Mouse (Mus musculus): ENCODE results near the gene Bik. TPM values are rescaled to one million over a fixed set of nuclear protein-coding genes. Genes with fewer than 3 reads are reported as not detected.
A peak's percentile ranks its signal among the peaks of the same experiment; 100 is the strongest.

Gene Bik
- polyA plus RNA-seq (2011; ENCODE audit: insufficient read depth, insufficient read length, low read depth, missing spikeins) = 3.7 and 6.5 TPM in 2 replicates

DNA sequence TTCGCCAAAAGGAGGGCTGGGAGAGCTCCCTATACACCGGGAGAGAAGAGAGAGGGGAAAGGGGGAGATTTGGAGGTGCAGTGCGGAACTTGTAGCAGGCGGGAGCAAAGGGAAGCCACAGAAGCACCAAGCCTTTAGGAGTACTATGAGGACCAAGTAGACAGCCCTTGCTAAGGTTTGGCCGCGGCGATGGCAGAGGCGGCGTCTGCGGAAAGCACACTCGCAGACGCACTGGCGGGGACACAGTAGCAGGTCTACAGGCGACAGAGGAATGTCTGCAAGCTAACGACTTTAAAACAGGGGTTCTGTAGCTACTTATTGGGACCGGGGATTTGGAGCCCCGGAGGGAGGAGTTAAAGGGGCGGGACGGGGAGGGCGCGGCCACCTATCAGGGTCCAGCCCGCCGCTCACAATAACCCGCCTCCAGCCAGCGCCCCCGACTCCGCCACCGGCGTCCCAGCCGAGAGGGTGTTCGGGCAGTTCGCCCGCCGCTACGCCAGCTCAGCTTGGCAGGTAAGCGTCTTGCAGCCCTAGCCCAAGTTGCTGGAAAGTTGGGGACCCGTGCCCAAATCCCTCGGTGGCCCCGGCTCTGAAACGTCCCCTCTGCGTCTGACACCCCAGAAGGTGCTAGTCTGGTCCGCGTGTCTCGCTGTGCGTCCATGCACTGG, at the start of gene Bik:
Gene Bik, plus strand, starts transcription at position 439 of the 668 bp plus-strand sequence.
- no peak for TF ChIP-seq CTCF (IDR thresholded peaks at IDR 0.05; ENCODE audit: low read depth, low read length)
- no peak for TF ChIP-seq EP300 (IDR thresholded peaks at IDR 0.05; ENCODE audit: insufficient read depth, low read depth, low read length)
- no peak for TF ChIP-seq POLR2A (IDR thresholded peaks at IDR 0.05; ENCODE audit: insufficient read depth, low read length)
- Histone ChIP-seq H3K9ac (ENCODE audit: low read depth, poor library complexity, severe bottlenecking) (peak within 1 kb of the TSS; percentile 28; the same call in 1 of the 2 replicates), H3K4me3 (ENCODE audit: low read depth, low read length) (peak within 1 kb of the TSS; percentile 84), H3K4me1 (ENCODE audit: control insufficient read depth, insufficient read depth, low read length) (peaks cover 2% of the 10 kb centered on the region), H3K27me3 (ENCODE audit: control insufficient read depth, insufficient read depth, low read length, poor library complexity, severe bottlenecking) (no peaks in the 10 kb centered on the region), H3K36me3 (ENCODE audit: control insufficient read depth, insufficient read depth, low read length, poor library complexity, severe bottlenecking) (no peaks in the 10 kb centered on the region), H3K27ac (ENCODE audit: insufficient read depth, low read length) (no peak within 1 kb of the TSS), H3K9me3 (replicated peaks; ENCODE audit: control insufficient read depth, insufficient read depth, low read length, poor library complexity, severe bottlenecking) (no peaks in the 10 kb centered on the region)

- Histone ChIP-seq H3K36me3 (ENCODE audit: control insufficient read depth, insufficient read depth, low read length, poor library complexity, severe bottlenecking) (no peaks in the 10 kb centered on the region), H3K27ac (ENCODE audit: insufficient read depth, low read length) (no peak overlapping the region), H3K27me3 (ENCODE audit: control insufficient read depth, insufficient read depth, low read length, poor library complexity, severe bottlenecking) (no peaks in the 10 kb centered on the region), H3K4me1 (ENCODE audit: control insufficient read depth, insufficient read depth, low read length) (peaks cover 6% of the 10 kb centered on the region), H3K4me3 (ENCODE audit: low read depth, low read length) (no peak overlapping the region), H3K9ac (ENCODE audit: low read depth, poor library complexity, severe bottlenecking) (no peak overlapping the region), H3K9me3 (replicated peaks; ENCODE audit: control insufficient read depth, insufficient read depth, low read length, poor library complexity, severe bottlenecking) (no peaks in the 10 kb centered on the region)
- no peak for TF ChIP-seq EP300 (IDR thresholded peaks at IDR 0.05; ENCODE audit: insufficient read depth, low read depth, low read length)
- no peak for TF ChIP-seq CTCF (IDR thresholded peaks at IDR 0.05; ENCODE audit: low read depth, low read length)
- no peak for TF ChIP-seq POLR2A (IDR thresholded peaks at IDR 0.05; ENCODE audit: insufficient read depth, low read length)
These were observed 48.6 kb upstream of the Bik start for GRCm38 (mm10) chr15:83478096-83478495.

DNA sequence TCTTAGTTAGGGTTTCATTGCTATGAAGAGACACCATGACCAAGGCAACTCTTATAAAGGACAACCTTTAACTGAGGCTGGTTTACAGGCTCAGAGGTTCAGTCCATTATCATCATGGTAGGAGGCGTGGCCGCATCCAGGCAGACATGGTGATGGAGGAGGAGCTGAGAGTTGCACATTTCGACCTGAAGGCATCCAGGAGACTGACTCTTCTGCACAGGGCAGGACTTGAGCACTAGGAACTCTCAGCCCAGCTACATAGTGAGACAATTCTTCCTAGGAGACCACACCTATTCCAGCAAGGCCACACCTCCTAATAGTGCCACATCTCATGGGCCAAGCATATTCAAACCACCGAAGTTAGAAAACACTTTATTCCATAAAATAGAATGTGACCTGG, 46.8 kb upstream of the Bik start:
- Histone ChIP-seq H3K27me3 (ENCODE audit: control insufficient read depth, insufficient read depth, low read length, poor library complexity, severe bottlenecking) (no peaks in the 10 kb centered on the region), H3K36me3 (ENCODE audit: control insufficient read depth, insufficient read depth, low read length, poor library complexity, severe bottlenecking) (no peaks in the 10 kb centered on the region)
- TF ChIP-seq EP300 (IDR thresholded peaks at IDR 0.05; ENCODE audit: insufficient read depth, low read depth, low read length) = no peak
- no peak for TF ChIP-seq POLR2A (IDR thresholded peaks at IDR 0.05; ENCODE audit: insufficient read depth, low read length)
- TF ChIP-seq CTCF (IDR thresholded peaks at IDR 0.05; ENCODE audit: low read depth, low read length) = no peak

DNA sequence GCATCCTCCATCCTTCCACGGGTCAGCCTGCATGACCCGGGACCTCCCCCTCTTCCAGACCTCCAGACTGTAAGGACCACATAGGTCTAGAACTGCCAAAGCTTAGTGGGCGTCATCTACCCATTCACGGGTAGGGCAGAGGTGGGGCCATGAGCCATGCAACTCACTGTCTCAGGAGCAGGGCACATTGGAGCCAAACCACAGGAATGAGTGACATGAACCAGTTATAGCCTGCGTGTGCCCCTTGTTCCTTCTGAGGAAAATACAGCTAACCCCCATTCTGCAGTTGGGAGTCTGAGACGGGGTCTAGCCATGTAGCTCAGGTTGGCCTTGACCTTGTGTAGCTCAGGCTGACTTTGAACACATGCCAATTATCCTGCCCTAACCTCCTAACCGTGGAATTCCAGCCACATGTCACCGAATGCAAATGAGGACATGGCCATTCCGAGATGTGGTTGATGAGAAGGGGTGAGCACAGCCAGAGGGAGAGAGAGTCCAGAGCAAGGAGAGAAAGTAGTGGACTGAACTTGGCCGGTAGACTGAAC, 45.4 kb upstream of the Bik start:
- TF ChIP-seq EP300 (IDR thresholded peaks at IDR 0.05; ENCODE audit: insufficient read depth, low read depth, low read length) (no peak), POLR2A (IDR thresholded peaks at IDR 0.05; ENCODE audit: insufficient read depth, low read length) (no peak)
- Histone ChIP-seq H3K4me1 (ENCODE audit: control insufficient read depth, insufficient read depth, low read length) (no peaks in the 10 kb centered on the region), H3K9me3 (replicated peaks; ENCODE audit: control insufficient read depth, insufficient read depth, low read length, poor library complexity, severe bottlenecking) (no peaks in the 10 kb centered on the region), H3K27ac (ENCODE audit: insufficient read depth, low read length) (no peak overlapping the region), H3K4me3 (ENCODE audit: low read depth, low read length) (no peak overlapping the region), H3K27me3 (ENCODE audit: control insufficient read depth, insufficient read depth, low read length, poor library complexity, severe bottlenecking) (no peaks in the 10 kb centered on the region), H3K36me3 (ENCODE audit: control insufficient read depth, insufficient read depth, low read length, poor library complexity, severe bottlenecking) (no peaks in the 10 kb centered on the region), H3K9ac (ENCODE audit: low read depth, poor library complexity, severe bottlenecking) (no peak overlapping the region)

More for the DNA sequence above, 46.8 kb upstream of the Bik start:
- H3K9ac ChIP-seq (ENCODE audit: low read depth, poor library complexity, severe bottlenecking) = no peak overlapping the region
- H3K27ac ChIP-seq (ENCODE audit: insufficient read depth, low read length) = no peak overlapping the region
- no peaks in the 10 kb centered on the region for H3K9me3 ChIP-seq (replicated peaks; ENCODE audit: control insufficient read depth, insufficient read depth, low read length, poor library complexity, severe bottlenecking)
- H3K4me1 ChIP-seq (ENCODE audit: control insufficient read depth, insufficient read depth, low read length) = peaks cover 1% of the 10 kb centered on the region
- no peak overlapping the region for H3K4me3 ChIP-seq (ENCODE audit: low read depth, low read length)

GRCm38 (mm10) chr15:83482645-83483224, 43.9 kb upstream of the Bik start:
- TF ChIP-seq POLR2A (IDR thresholded peaks at IDR 0.05; ENCODE audit: insufficient read depth, low read length) = no peak
- no peaks in the 10 kb centered on the region for H3K27me3 ChIP-seq (ENCODE audit: control insufficient read depth, insufficient read depth, low read length, poor library complexity, severe bottlenecking)
- H3K9me3 ChIP-seq (replicated peaks; ENCODE audit: control insufficient read depth, insufficient read depth, low read length, poor library complexity, severe bottlenecking) = no peaks in the 10 kb centered on the region
- no peaks in the 10 kb centered on the region for H3K36me3 ChIP-seq (ENCODE audit: control insufficient read depth, insufficient read depth, low read length, poor library complexity, severe bottlenecking)
- no peak overlapping the region for H3K9ac ChIP-seq (ENCODE audit: low read depth, poor library complexity, severe bottlenecking)
- no peak overlapping the region for H3K4me3 ChIP-seq (ENCODE audit: low read depth, low read length)
- H3K4me1 ChIP-seq (ENCODE audit: control insufficient read depth, insufficient read depth, low read length) = no peaks in the 10 kb centered on the region
- no peak overlapping the region for H3K27ac ChIP-seq (ENCODE audit: insufficient read depth, low read length)

- TF ChIP-seq POLR2A (IDR thresholded peaks at IDR 0.05; ENCODE audit: insufficient read depth, low read length) = no peak
- peak; percentile 45 for TF ChIP-seq CTCF (IDR thresholded peaks at IDR 0.05; ENCODE audit: low read depth, low read length)
- TF ChIP-seq EP300 (IDR thresholded peaks at IDR 0.05; ENCODE audit: insufficient read depth, low read depth, low read length) = no peak
- no peaks in the 10 kb centered on the region for H3K4me1 ChIP-seq (ENCODE audit: control insufficient read depth, insufficient read depth, low read length)
- H3K9me3 ChIP-seq (replicated peaks; ENCODE audit: control insufficient read depth, insufficient read depth, low read length, poor library complexity, severe bottlenecking) = no peaks in the 10 kb centered on the region
- no peaks in the 10 kb centered on the region for H3K36me3 ChIP-seq (ENCODE audit: control insufficient read depth, insufficient read depth, low read length, poor library complexity, severe bottlenecking)
- H3K27ac ChIP-seq (ENCODE audit: insufficient read depth, low read length) = no peak overlapping the region
- H3K27me3 ChIP-seq (ENCODE audit: control insufficient read depth, insufficient read depth, low read length, poor library complexity, severe bottlenecking) = no peaks in the 10 kb centered on the region
- no peak overlapping the region for H3K4me3 ChIP-seq (ENCODE audit: low read depth, low read length)
- no peak overlapping the region for H3K9ac ChIP-seq (ENCODE audit: low read depth, poor library complexity, severe bottlenecking)
These were observed 43.2 kb upstream of the Bik start for GRCm38 (mm10) chr15:83483482-83483881.

All from ES-Bruce4 (cell line).